Mouse (Mus musculus) small intestine, adult 2 months (tissue): ENCODE measurements around the gene Ints6.

ENCODE experiments used
- CTCF ChIP-seq: fragments of 200-500 bp; IDR thresholded peaks from 2 replicates; pipeline ENCODE4 v1.5.1; 2012; ENCODE audit warnings: low read depth, mild to moderate bottlenecking, control low read depth, inconsistent platforms, low read length, moderate library complexity, mixed read lengths; ENCODE audit not compliant: insufficient replicate concordance, insufficient read length; ENCODE audit errors: extremely low read depth
- POLR2A ChIP-seq: fragments of 200-500 bp; IDR thresholded peaks from 2 replicates; pipeline ENCODE4 v1.6.1; 2012; ENCODE audit warnings: low read depth, mild to moderate bottlenecking, control low read depth, inconsistent platforms, low read length, moderate library complexity

DNA sequence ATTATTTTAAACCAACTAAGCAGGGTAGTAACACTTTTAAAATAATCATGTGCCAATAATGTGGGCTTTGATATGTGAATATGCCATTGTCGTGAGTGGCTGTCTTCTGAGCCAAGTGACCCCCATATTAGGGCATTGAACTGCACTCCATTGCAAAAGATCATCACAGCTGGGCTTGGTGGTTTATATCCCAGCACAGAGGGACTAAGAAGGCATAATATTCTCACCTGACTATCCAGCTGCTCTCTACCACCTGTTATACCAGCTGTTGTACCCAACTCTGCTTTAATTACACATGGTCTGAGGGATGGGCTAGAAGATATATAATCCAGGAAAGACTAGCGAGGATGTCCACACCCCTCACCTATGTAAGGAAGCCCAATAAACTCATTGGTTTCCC, 4.4 kb upstream of the Ints6 start:
- TF ChIP-seq CTCF, result no peak
- TF ChIP-seq POLR2A, result no peak
